ENCODE assay signal across 8 mouse cellular contexts in genomic region chr3:107528401-107529118, GRCm38 (mm10). TPM values are rescaled to one million over a fixed set of nuclear protein-coding genes. Genes with fewer than 3 reads are reported as not detected.
DNase-seq lines count a peak whose midpoint lies in the region; ATAC-seq and TF ChIP-seq lines count a peak whose summit lies in the region.

No protein-coding gene starts in this region.

- H3K9me3 ChIP-seq in neural tube, embryonic 15.5 days (replicated peaks) = no peaks in the 10 kb centered on the region
- no peaks in the 10 kb centered on the region for H3K9me3 ChIP-seq in stomach, postnatal 0 days (ENCODE audit: control insufficient read depth, low read length)

- H3K4me1 ChIP-seq in neural tube, embryonic 15.5 days = peaks cover 22% of the 10 kb centered on the region
- peaks cover 2% of the 10 kb centered on the region; the same call in 1 of the 2 replicates for H3K4me1 ChIP-seq in thymus, adult 2 months (replicated peaks; ENCODE audit: control insufficient read depth, insufficient read depth, low read length)
- no peaks in the 10 kb centered on the region for H3K4me1 ChIP-seq in stomach, postnatal 0 days (replicated peaks; ENCODE audit: control insufficient read depth, insufficient read depth)

- 10% methylated on average over 9 of the region's 9 CpGs for WGBS in neural tube, embryonic 15.5 days
- WGBS in thymus, adult 2 months = 33% methylated on average over 9 of the region's 9 CpGs
- WGBS in stomach, postnatal 0 days = 20% methylated on average over 9 of the region's 9 CpGs

- DNase-seq in brain, embryonic 14.5 days (ENCODE audit: low read depth) = peak; percentile 96
- DNase-seq in frontal cortex, adult 2 months (ENCODE audit: extremely low spot score in 1 of 2, low spot score in 1 of 2) = peak; percentile 91 to 92
- DNase-seq in layer of hippocampus, postnatal 10 days (ENCODE audit: low spot score in 2 of 2) = peak; percentile 55 to 70
- no peak for DNase-seq in thymus, postnatal 0 days (ENCODE audit: low spot score)
- no peak for DNase-seq in thymus, adult 2 months
- DNase-seq in stomach, postnatal 0 days (ENCODE audit: low spot score) = no peak

- no peaks in the 10 kb centered on the region for H3K79me3 ChIP-seq in C2C12 (ENCODE audit: low read depth)

- H3K4me3 ChIP-seq in C2C12 (ENCODE audit: insufficient read depth, poor library complexity, severe bottlenecking) = no peak overlapping the region
- no peak overlapping the region for H3K4me3 ChIP-seq in neural tube, embryonic 15.5 days (replicated peaks)
- H3K4me3 ChIP-seq in thymus, adult 2 months (ENCODE audit: control insufficient read depth, insufficient read depth, low read length) = no peak overlapping the region
- no peak overlapping the region for H3K4me3 ChIP-seq in stomach, postnatal 0 days (ENCODE audit: low read depth, low read length)

- no peak for TF ChIP-seq POLR2A in brain, embryonic 14.5 days (IDR thresholded peaks at IDR 0.05; ENCODE audit: borderline replicate concordance, extremely low read depth, insufficient read depth, insufficient read length, poor library complexity, severe bottlenecking)
- no peak for TF ChIP-seq POLR2A in thymus, adult 2 months (IDR thresholded peaks at IDR 0.05; ENCODE audit: control insufficient read depth, extremely low read depth, insufficient read depth, low read length, poor library complexity)

- peak overlapping the region; percentile 42 for H3K4me2 ChIP-seq in neural tube, embryonic 15.5 days
- no peak overlapping the region for H3K4me2 ChIP-seq in stomach, postnatal 0 days (replicated peaks; ENCODE audit: low read depth)

- no peaks in the 10 kb centered on the region for H3K36me3 ChIP-seq in C2C12 (ENCODE audit: control insufficient read depth, insufficient read depth)
- no peaks in the 10 kb centered on the region for H3K36me3 ChIP-seq in neural tube, embryonic 15.5 days
- no peaks in the 10 kb centered on the region for H3K36me3 ChIP-seq in thymus, adult 2 months (ENCODE audit: control insufficient read depth, insufficient read depth, low read length)
- H3K36me3 ChIP-seq in stomach, postnatal 0 days (ENCODE audit: control insufficient read depth, insufficient read depth, low read length) = no peaks in the 10 kb centered on the region

- ATAC-seq in neural tube, embryonic 15.5 days (ENCODE audit: low FRiP score) = peak; percentile 87
- ATAC-seq in stomach, postnatal 0 days (ENCODE audit: low FRiP score, low TSS enrichment) = no peak

- H3K79me2 ChIP-seq in C2C12 (ENCODE audit: control insufficient read depth, insufficient read depth) = no peaks in the 10 kb centered on the region

- peak overlapping the region; percentile 83 for H3K27ac ChIP-seq in neural tube, embryonic 15.5 days (replicated peaks)
- H3K27ac ChIP-seq in thymus, adult 2 months (ENCODE audit: control insufficient read depth, insufficient read depth, low read length) = no peak overlapping the region
- H3K27ac ChIP-seq in stomach, postnatal 0 days (replicated peaks) = no peak overlapping the region

- no peak overlapping the region for H3ac ChIP-seq in C2C12 (ENCODE audit: control insufficient read depth, insufficient read length, low read depth)

- no peak for TF ChIP-seq CTCF in C2C12 (IDR thresholded peaks at IDR 0.05; ENCODE audit: control insufficient read depth, insufficient read depth, insufficient read length)
- peak; percentile 12; the same call in 1 of the 2 replicates for TF ChIP-seq CTCF in brain, embryonic 14.5 days (IDR thresholded peaks at IDR 0.05; ENCODE audit: borderline replicate concordance, extremely low read depth, insufficient read depth, insufficient read length)
- TF ChIP-seq CTCF in thymus, adult 2 months (IDR thresholded peaks at IDR 0.05; ENCODE audit: borderline replicate concordance, control insufficient read depth, extremely low read depth, insufficient read depth, low read length, poor library complexity) = no peak
- TF ChIP-seq CTCF in stomach, postnatal 0 days (IDR thresholded peaks at IDR 0.05; ENCODE audit: low read depth) = no peak

- no peak overlapping the region for H3K9ac ChIP-seq in neural tube, embryonic 15.5 days (replicated peaks)
- no peak overlapping the region for H3K9ac ChIP-seq in stomach, postnatal 0 days (ENCODE audit: low read length)

- no peaks in the 10 kb centered on the region for H3K27me3 ChIP-seq in C2C12 (ENCODE audit: control insufficient read depth, insufficient read depth, insufficient read length)
- H3K27me3 ChIP-seq in neural tube, embryonic 15.5 days (replicated peaks) = no peaks in the 10 kb centered on the region
- no peaks in the 10 kb centered on the region for H3K27me3 ChIP-seq in thymus, adult 2 months (ENCODE audit: control insufficient read depth, insufficient read depth, low read length)
- no peaks in the 10 kb centered on the region for H3K27me3 ChIP-seq in stomach, postnatal 0 days (ENCODE audit: control insufficient read depth, insufficient read depth, low read length)

- TF ChIP-seq EP300 in stomach, postnatal 0 days (optimal IDR thresholded peaks at IDR 0.05) = no peak

TF ChIP-seq in C2C12, 6 proteins besides CTCF, POLR2A, EP300 and RAD21:
- peak; percentile 54 for TF ChIP-seq USF1 (IDR thresholded peaks at IDR 0.05; ENCODE audit: low read depth)
- TF ChIP-seq CEBPB (IDR thresholded peaks at IDR 0.05; ENCODE audit: low read depth) = no peak

RNA-seq across cellular contexts. Expression of gene Slc6a17, which starts 10.7 kb away (rescaled TPM):
- 3.2 TPM for polyA plus RNA-seq in C2C12 (2012; fragmentation: generic; extraction: Trizol)
- polyA plus RNA-seq in brain, embryonic 14.5 days (2012; rRNA removed) = 37.6 and 40.2 TPM in 2 replicates
- polyA plus RNA-seq in frontal cortex, adult 2 months (2012; rRNA removed) = 182 and 214 TPM in 2 replicates
- 100 to 1,000 TPM; 197 to 222 TPM for total RNA-seq in layer of hippocampus, postnatal 10 days (2021)
- 13.9 and 16.9 TPM in 2 replicates for polyA plus RNA-seq in neural tube, embryonic 15.5 days (2015; fragmentation: Nextera tagmentation; extraction: Ambion mirVana)
- polyA plus RNA-seq in thymus, postnatal 0 days (2015; fragmentation: Nextera tagmentation; extraction: Ambion mirVana) = 0.17 and 0.33 TPM in 2 replicates
- polyA plus RNA-seq in thymus, adult 2 months (2012; rRNA removed) = 0.46 and 0.53 TPM in 2 replicates
- polyA plus RNA-seq in stomach, postnatal 0 days (2015; fragmentation: Nextera tagmentation; extraction: Ambion mirVana) = 1.7 and 2.1 TPM in 2 replicates

RNA-seq across cellular contexts. Expression of gene Ubl4b, which starts 26.3 kb away (rescaled TPM):
- not detected for polyA plus RNA-seq in C2C12 (2012; fragmentation: generic; extraction: Trizol)
- not detected in 2 replicates for polyA plus RNA-seq in brain, embryonic 14.5 days (2012; rRNA removed)
- polyA plus RNA-seq in frontal cortex, adult 2 months (2012; rRNA removed) = 0.13 and 0.26 TPM in 2 replicates
- not detected for total RNA-seq in layer of hippocampus, postnatal 10 days (2021)
- not detected in 2 replicates for polyA plus RNA-seq in neural tube, embryonic 15.5 days (2015; fragmentation: Nextera tagmentation; extraction: Ambion mirVana)
- polyA plus RNA-seq in thymus, postnatal 0 days (2015; fragmentation: Nextera tagmentation; extraction: Ambion mirVana) = not detected in 2 replicates
- 0.07 and 0.09 TPM in 2 replicates for polyA plus RNA-seq in thymus, adult 2 months (2012; rRNA removed)
- not detected in 2 replicates for polyA plus RNA-seq in stomach, postnatal 0 days (2015; fragmentation: Nextera tagmentation; extraction: Ambion mirVana)

Comparison
In these comparisons a context has a peak if more than half of its experiments do, and no peak if none do; other contexts are left out.
1. DNase-seq: peak in brain, embryonic 14.5 days (single experiment), frontal cortex, adult 2 months (2 of 2) and layer of hippocampus, postnatal 10 days (2 of 2); none in thymus, postnatal 0 days (single experiment), thymus, adult 2 months (single experiment) and stomach, postnatal 0 days (single experiment).